Mouse (Mus musculus) cerebellum, postnatal 36 days (tissue): Measurements from ENCODE around the gene Tamm41.

Experiments
- DNase-seq, 2 experiments: peaks; one replicate each; pipeline ENCODE4 v3.0.0; 2021 to 2022; ENCODE audit warnings: mixed read lengths in 2 of 2

Gene Tamm41

GRCm38 (mm10) chr6:114970895-114971294 lies 66.8 kb downstream of the Tamm41 start:
- no peak for DNase-seq

- DNase-seq = no peak
Measured at GRCm38 (mm10) chr6:114970386-114970785, 67.3 kb downstream of the Tamm41 start.

- DNase-seq = peak; percentile 61 to 67
Measured at GRCm38 (mm10) chr6:114969213-114970120, 68.2 kb downstream of the Tamm41 start, which contains the start of gene Vgll4. Vgll4 (minus strand) TSS chr6:114969994.

- DNase-seq = peak; percentile 80 to 85
Measured at GRCm38 (mm10) chr6:114968361-114969212, 69.1 kb downstream of the Tamm41 start.

GRCm38 (mm10) chr6:114967623-114968022 lies 70.1 kb downstream of the Tamm41 start:
- no peak for DNase-seq

GRCm38 (mm10) chr6:114966396-114967154 lies 71.1 kb downstream of the Tamm41 start:
- DNase-seq = no peak

GRCm38 (mm10) chr6:114965802-114966201 lies 71.9 kb downstream of the Tamm41 start:
- DNase-seq = no peak

GRCm38 (mm10) chr6:114965396-114965795 lies 72.3 kb downstream of the Tamm41 start:
- DNase-seq = no peak

- no peak for DNase-seq
Measured at GRCm38 (mm10) chr6:114964235-114964634, 73.4 kb downstream of the Tamm41 start.

GRCm38 (mm10) chr6:114963636-114964035 lies 74.0 kb downstream of the Tamm41 start:
- DNase-seq = no peak

GRCm38 (mm10) chr6:114961276-114962068 lies 76.2 kb downstream of the Tamm41 start:
- no peak for DNase-seq

- no peak for DNase-seq
Measured at GRCm38 (mm10) chr6:114959012-114959398, 78.7 kb downstream of the Tamm41 start.

- DNase-seq = no peak
Measured at GRCm38 (mm10) chr6:114958249-114959011, 79.2 kb downstream of the Tamm41 start.

GRCm38 (mm10) chr6:114957756-114958155 lies 79.9 kb downstream of the Tamm41 start:
- no peak for DNase-seq

GRCm38 (mm10) chr6:114954496-114954895 lies 83.2 kb downstream of the Tamm41 start:
- no peak for DNase-seq
